9 mouse cellular contexts compared by ENCODE assay signal in the genomic region with DNA sequence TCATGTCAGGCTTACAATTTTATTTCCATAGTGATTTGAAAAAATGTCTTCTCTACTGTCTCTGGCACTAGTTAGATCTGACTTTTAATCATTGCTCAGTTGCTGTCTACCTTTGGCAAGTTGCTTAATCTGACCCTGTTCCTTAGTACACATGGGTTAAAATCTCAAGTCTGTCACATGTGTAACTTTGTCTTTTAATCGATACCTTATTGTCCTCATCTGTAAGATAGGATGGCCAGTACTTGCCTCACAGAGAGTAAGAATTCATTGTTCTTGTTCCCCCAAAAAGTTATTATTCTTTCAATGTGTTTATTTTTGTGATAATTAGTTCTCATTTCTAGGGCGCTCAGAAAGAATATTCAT. TPM values are rescaled to one million over a fixed set of nuclear protein-coding genes. Genes with fewer than 3 reads are reported as not detected.
DNase-seq lines count a peak whose midpoint lies in the region; ATAC-seq and TF ChIP-seq lines count a peak whose summit lies in the region.
"Had no signal": no experiment of that assay in that cellular context is flagged by ENCODE, and none has a peak within 500 bp of the region (broad histone marks: within the 10 kb centered on the region; RNA-seq: fewer than 3 reads in every experiment).

No protein-coding gene starts in this region.

- H3K4me1 ChIP-seq in heart, embryonic 14.5 days (ENCODE audit: control insufficient read depth in 2 of 2, insufficient read depth in 2 of 2, low read length in 2 of 2), result peaks cover 0 to 17% of the 10 kb centered on the region in 2 experiments; a peak in 2 of 4 replicates
- H3K4me1 ChIP-seq in G1E (ENCODE audit: insufficient read depth, low read depth, low read length), result peaks cover 31% of the 10 kb centered on the region
- H3K4me1 ChIP-seq in hindbrain, embryonic 10.5 days (replicated peaks), result peaks cover 17% of the 10 kb centered on the region
- H3K4me1 ChIP-seq in midbrain, embryonic 10.5 days, result peaks cover 22% of the 10 kb centered on the region

- H3K27me3 ChIP-seq in heart, embryonic 14.5 days (ENCODE audit: control insufficient read depth, insufficient read depth, low read length), result no peaks in the 10 kb centered on the region
- no peaks in the 10 kb centered on the region for H3K27me3 ChIP-seq in G1E (ENCODE audit: insufficient read depth, low read length)
- no peaks in the 10 kb centered on the region for H3K27me3 ChIP-seq in hindbrain, embryonic 10.5 days (ENCODE audit: insufficient read depth, poor library complexity, severe bottlenecking)
- no peaks in the 10 kb centered on the region for H3K27me3 ChIP-seq in midbrain, embryonic 10.5 days (ENCODE audit: low read depth, poor library complexity, severe bottlenecking)

- 42% methylated on average over 2 of the region's 2 CpGs for WGBS in heart, embryonic 14.5 days
- 44% methylated on average over 2 of the region's 2 CpGs for WGBS in hindbrain, embryonic 10.5 days
- WGBS in midbrain, embryonic 10.5 days, result 42% methylated on average over 2 of the region's 2 CpGs

- no peak for TF ChIP-seq CTCF in G1E (IDR thresholded peaks at IDR 0.05; ENCODE audit: low read depth, low read length)

- no peak for DNase-seq in heart, postnatal 4 days
- no peak for DNase-seq in G1E (ENCODE audit: low spot score)
- no peak for DNase-seq in hindbrain, embryonic 10.5 days (ENCODE audit: low spot score)
- no peak for DNase-seq in midbrain, embryonic 10.5 days (ENCODE audit: low spot score)
- DNase-seq in adrenal gland, adult 2 months, result no peak
- no peak for DNase-seq in thymus, adult 18-20 months
- DNase-seq in adrenal gland, adult (ENCODE audit: inconsistent age in 2 of 2, low spot score in 1 of 2), result no peak

- peaks cover 3% of the 10 kb centered on the region; the same call in 1 of the 2 replicates for H3K36me3 ChIP-seq in heart, embryonic 14.5 days (ENCODE audit: control insufficient read depth, insufficient read depth, low read length)
- peaks cover 17% of the 10 kb centered on the region for H3K36me3 ChIP-seq in G1E (replicated peaks)
- peaks cover 17% of the 10 kb centered on the region for H3K36me3 ChIP-seq in hindbrain, embryonic 10.5 days
- H3K36me3 ChIP-seq in midbrain, embryonic 10.5 days, result peaks cover 22% of the 10 kb centered on the region

- no peak for ATAC-seq in heart, embryonic 14.5 days (ENCODE audit: insufficient number of reproducible peaks, insufficient read depth, low FRiP score, low read depth)
- ATAC-seq in G1E (ENCODE audit: extremely low read depth, insufficient number of reproducible peaks, low FRiP score, poor library complexity, severe bottlenecking), result no peak

- H3K27ac ChIP-seq in heart, embryonic 14.5 days (replicated peaks in 1 of 2; ENCODE audit: control insufficient read depth in 1 of 2, insufficient read depth in 1 of 2, low read depth in 2 of 2, low read length in 2 of 2), result peak overlapping the region; percentile 94 to 95; a peak in 3 of 4 replicates
- H3K27ac ChIP-seq in hindbrain, embryonic 10.5 days, result peak overlapping the region; percentile 99
- peak overlapping the region; percentile 99 for H3K27ac ChIP-seq in midbrain, embryonic 10.5 days (replicated peaks)

- peak overlapping the region; percentile 89 for H3K9ac ChIP-seq in heart, embryonic 14.5 days (ENCODE audit: low read length)

- H3K4me2 ChIP-seq in heart, embryonic 14.5 days (ENCODE audit: low read length), result peak overlapping the region; percentile 70

- peak overlapping the region in 1 of 2 experiments; percentile 62; a peak in 3 of 4 replicates for H3K4me3 ChIP-seq in heart, embryonic 14.5 days (ENCODE audit: control insufficient read depth in 1 of 2, insufficient read depth in 1 of 2, low read depth in 1 of 2, low read length in 2 of 2)
- H3K4me3 ChIP-seq in G1E (ENCODE audit: low read depth, low read length), result peak overlapping the region; percentile 78
- H3K4me3 ChIP-seq in hindbrain, embryonic 10.5 days, result peak overlapping the region; percentile 92
- H3K4me3 ChIP-seq in midbrain, embryonic 10.5 days, result peak overlapping the region; percentile 93

- H3K9me3 ChIP-seq in heart, embryonic 14.5 days (ENCODE audit: control insufficient read depth, low read length), result no peaks in the 10 kb centered on the region
- no peaks in the 10 kb centered on the region for H3K9me3 ChIP-seq in G1E (replicated peaks)
- no peaks in the 10 kb centered on the region for H3K9me3 ChIP-seq in hindbrain, embryonic 10.5 days
- no peaks in the 10 kb centered on the region for H3K9me3 ChIP-seq in midbrain, embryonic 10.5 days (replicated peaks)

RNA-seq across cellular contexts. Expression of gene Gatad2b, which starts 1.0 kb away (rescaled TPM):
- 8.2 and 9.4 TPM in 2 replicates for polyA plus RNA-seq in heart, embryonic 14.5 days (2014; fragmentation: Nextera tagmentation; extraction: Ambion mirVana)
- total RNA-seq in heart, postnatal 4 days (2021), result 10 to 100 TPM; 59.5 to 62.0 TPM
- total RNA-seq in G1E (2014; fragmentation: Nextera tagmentation) (176 and 211 TPM in 2 replicates), G1E (2017) (15.2 and 19.1 TPM in 2 replicates)
- polyA plus RNA-seq in G1E (2012), result 5.1 and 6.8 TPM in 2 replicates
- 15.3 and 17.9 TPM in 2 replicates for polyA plus RNA-seq in hindbrain, embryonic 10.5 days (2016; fragmentation: Nextera tagmentation; extraction: Ambion mirVana)
- polyA plus RNA-seq in midbrain, embryonic 10.5 days (2016; fragmentation: Nextera tagmentation; extraction: Ambion mirVana), result 13.6 and 14.1 TPM in 2 replicates
- 10 to 100 TPM; 54.8 to 72.5 TPM for total RNA-seq in adrenal gland, adult 2 months (2021)
- polyA plus RNA-seq in adrenal gland, adult 2 months (2012; rRNA removed), result 15.0 and 20.1 TPM in 2 replicates

RNA-seq across cellular contexts. Expression of gene Dennd4b, which starts 27.0 kb away (rescaled TPM):
- 5.4 and 5.6 TPM in 2 replicates for polyA plus RNA-seq in heart, embryonic 14.5 days (2014; fragmentation: Nextera tagmentation; extraction: Ambion mirVana)
- total RNA-seq in heart, postnatal 4 days (2021), result 10 to 100 TPM; 22.2 to 22.3 TPM
- total RNA-seq in G1E (2014; fragmentation: Nextera tagmentation) (42.3 and 68.2 TPM in 2 replicates), G1E (2017) (9.8 and 15.2 TPM in 2 replicates)
- 73.7 and 105 TPM in 2 replicates for polyA plus RNA-seq in G1E (2012)
- 5.7 and 7.1 TPM in 2 replicates for polyA plus RNA-seq in hindbrain, embryonic 10.5 days (2016; fragmentation: Nextera tagmentation; extraction: Ambion mirVana)
- polyA plus RNA-seq in midbrain, embryonic 10.5 days (2016; fragmentation: Nextera tagmentation; extraction: Ambion mirVana), result 6.9 and 7.0 TPM in 2 replicates
- total RNA-seq in adrenal gland, adult 2 months (2021), result 1 to 10 TPM; 7.8 to 7.9 TPM
- 27.9 and 28.6 TPM in 2 replicates for polyA plus RNA-seq in adrenal gland, adult 2 months (2012; rRNA removed)

RNA-seq across cellular contexts. Expression of gene Crtc2, which starts 38.0 kb away (rescaled TPM):
- 7.5 and 8.7 TPM in 2 replicates for polyA plus RNA-seq in heart, embryonic 14.5 days (2014; fragmentation: Nextera tagmentation; extraction: Ambion mirVana)
- total RNA-seq in heart, postnatal 4 days (2021), result 10 to 100 TPM; 18.0 to 18.8 TPM
- total RNA-seq in G1E (2014; fragmentation: Nextera tagmentation) (51.8 and 67.0 TPM in 2 replicates), G1E (2017) (6.4 and 9.6 TPM in 2 replicates)
- polyA plus RNA-seq in G1E (2012), result 58.5 and 68.9 TPM in 2 replicates
- polyA plus RNA-seq in hindbrain, embryonic 10.5 days (2016; fragmentation: Nextera tagmentation; extraction: Ambion mirVana), result 20.8 and 28.4 TPM in 2 replicates
- polyA plus RNA-seq in midbrain, embryonic 10.5 days (2016; fragmentation: Nextera tagmentation; extraction: Ambion mirVana), result 18.5 and 20.9 TPM in 2 replicates
- 10 to 100 TPM; 41.5 to 46.5 TPM for total RNA-seq in adrenal gland, adult 2 months (2021)
- 60.1 and 74.9 TPM in 2 replicates for polyA plus RNA-seq in adrenal gland, adult 2 months (2012; rRNA removed)

RNA-seq across cellular contexts. Expression of gene Slc39a1, which starts 44.0 kb away (rescaled TPM):
- polyA plus RNA-seq in heart, embryonic 14.5 days (2014; fragmentation: Nextera tagmentation; extraction: Ambion mirVana), result 86.6 and 88.2 TPM in 2 replicates
- total RNA-seq in heart, postnatal 4 days (2021), result 100 to 1,000 TPM; 101 to 106 TPM
- 31.8 and 35.8 TPM in 2 replicates for total RNA-seq in G1E (2014; fragmentation: Nextera tagmentation)
- total RNA-seq in G1E (2017), result 38.0 and 42.7 TPM in 2 replicates
- 14.0 and 15.6 TPM in 2 replicates for polyA plus RNA-seq in G1E (2012)
- polyA plus RNA-seq in hindbrain, embryonic 10.5 days (2016; fragmentation: Nextera tagmentation; extraction: Ambion mirVana), result 62.5 and 65.3 TPM in 2 replicates
- polyA plus RNA-seq in midbrain, embryonic 10.5 days (2016; fragmentation: Nextera tagmentation; extraction: Ambion mirVana), result 69.6 and 81.8 TPM in 2 replicates
- 100 to 1,000 TPM; 124 to 160 TPM for total RNA-seq in adrenal gland, adult 2 months (2021)
- polyA plus RNA-seq in adrenal gland, adult 2 months (2012; rRNA removed), result 93.2 and 105 TPM in 2 replicates

RNA-seq across cellular contexts. Expression of gene Creb3l4, which starts 48.7 kb away (rescaled TPM):
- 1.9 and 3.5 TPM in 2 replicates for polyA plus RNA-seq in heart, embryonic 14.5 days (2014; fragmentation: Nextera tagmentation; extraction: Ambion mirVana)
- under 1 TPM; 0.18 to 0.19 TPM for total RNA-seq in heart, postnatal 4 days (2021)
- total RNA-seq in G1E (2014; fragmentation: Nextera tagmentation), result not detected in 2 replicates
- total RNA-seq in G1E (2017), result 0.16 TPM in 1 of 2 replicates, not detected in the other
- polyA plus RNA-seq in G1E (2012), result not detected in 2 replicates
- 4.2 and 4.3 TPM in 2 replicates for polyA plus RNA-seq in hindbrain, embryonic 10.5 days (2016; fragmentation: Nextera tagmentation; extraction: Ambion mirVana)
- 4.6 and 4.9 TPM in 2 replicates for polyA plus RNA-seq in midbrain, embryonic 10.5 days (2016; fragmentation: Nextera tagmentation; extraction: Ambion mirVana)
- 1 to 10 TPM in 1 of 2 experiments, under 1 TPM in 1; 0.61 to 1.2 TPM for total RNA-seq in adrenal gland, adult 2 months (2021)
- 0.28 and 0.61 TPM in 2 replicates for polyA plus RNA-seq in adrenal gland, adult 2 months (2012; rRNA removed)
- total RNA-seq: neutrophil, adult 5-6 weeks had no signal
